Mouse (Mus musculus) heart, postnatal 0 days (tissue): ENCODE measurements at regions not wholly inside any gene's neighbourhood (a gene's known extent, or its start where the extent isn't known, plus 50 kb on each side); places are given as distances from the start of the nearest gene placed in this dataset.

Experiments
- CTCF ChIP-seq: IDR thresholded peaks from 2 replicates; pipeline ENCODE4 v1.5.1; 2016; ENCODE audit warnings: antibody characterized with exemption, control low read depth, low read depth
- EP300 ChIP-seq: IDR thresholded peaks from 2 replicates; pipeline ENCODE4 v1.6.1; 2016; ENCODE audit warnings: antibody characterized with exemption, low read depth

DNA sequence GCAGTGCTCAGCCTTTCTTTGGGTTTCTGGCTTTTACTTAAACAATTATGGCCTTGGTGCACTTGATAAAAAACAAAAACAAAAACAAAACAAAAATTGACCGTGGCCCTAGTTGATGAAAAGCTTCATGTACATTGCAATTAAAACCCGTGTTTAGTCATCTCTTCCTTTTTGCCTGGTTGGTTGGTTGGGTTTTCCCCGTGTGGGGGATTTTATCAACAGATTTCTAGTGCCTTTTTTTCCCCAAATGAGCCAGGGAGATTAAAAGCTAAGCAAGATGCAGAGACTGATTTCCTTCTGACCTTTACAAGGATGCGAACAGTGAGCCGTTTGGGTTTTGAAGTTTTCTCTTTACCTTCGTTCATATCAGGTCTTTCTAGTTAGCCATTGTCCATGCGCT, 121.1 kb upstream of the Npy start:
- TF ChIP-seq CTCF, result no peak
- TF ChIP-seq EP300, result no peak
